Mouse (Mus musculus) limb, embryonic 11.5 days (tissue): ENCODE measurements around the gene Tmem94. TPM values are rescaled to one million over a fixed set of nuclear protein-coding genes. Genes with fewer than 3 reads are reported as not detected.

Experiments
- ATAC-seq: fragments of 200-750 bp; cut with Nextera tagmentation; 2 replicates; pipeline ENCODE4 v1.8.0; 2017; ENCODE audit warnings: low read depth; ENCODE audit not compliant: insufficient number of reproducible peaks, low FRiP score, low TSS enrichment
- DNase-seq: peaks from one replicate; pipeline ENCODE4 v3.0.0-alpha.2; 2015; ENCODE audit warnings: low spot score
- H3K27ac ChIP-seq: fragments of 300-500 bp; sonication (generic); replicated peaks from 2 replicates; pipeline ENCODE4 v1.5.1; 2014; ENCODE audit warnings: low read depth, mild to moderate bottlenecking, low read length
- H3K27me3 ChIP-seq: fragments of 300-500 bp; sonication (generic); 2 replicates; pipeline ENCODE4 v1.6.1; 2014; ENCODE audit warnings: mild to moderate bottlenecking, low read length, mixed read lengths; ENCODE audit not compliant: control insufficient read depth, insufficient read depth
- H3K36me3 ChIP-seq: fragments of 300-500 bp; sonication (generic); 2 replicates; pipeline ENCODE4 v1.6.1; 2014; ENCODE audit warnings: mild to moderate bottlenecking, low read length, moderate library complexity, mixed read lengths; ENCODE audit not compliant: control insufficient read depth, insufficient read depth
- H3K4me1 ChIP-seq: fragments of 300-500 bp; sonication (generic); 2 replicates; pipeline ENCODE4 v1.6.1; 2014; ENCODE audit warnings: low read length, mixed read lengths; ENCODE audit not compliant: control insufficient read depth, insufficient read depth
- H3K4me2 ChIP-seq: fragments of 300-500 bp; sonication (generic); 2 replicates; pipeline ENCODE4 v1.6.1; 2014; ENCODE audit warnings: low read depth, mild to moderate bottlenecking, moderate library complexity; ENCODE audit not compliant: severe bottlenecking
- H3K4me3 ChIP-seq: fragments of 300-500 bp; sonication (generic); 2 replicates; pipeline ENCODE4 v1.5.1; 2014; ENCODE audit warnings: low read depth, low read length
- H3K9ac ChIP-seq: fragments of 300-500 bp; sonication (generic); 2 replicates; pipeline ENCODE4 v1.6.1; 2014; ENCODE audit warnings: mild to moderate bottlenecking, low read length
- H3K9me3 ChIP-seq: fragments of 300-500 bp; sonication (generic); 2 replicates; pipeline ENCODE4 v1.6.1; 2016; ENCODE audit warnings: low read length; ENCODE audit not compliant: control insufficient read depth
- WGBS: fragments of 180-500 bp; shearing (Covaris S2); extraction: QIAGEN DNeasy Blood & Tissue Kit; methylation state at CpG from one replicate; pipeline ENCODE4 v1.1.7; 2014; 5-methylcytosine and 5-hydroxymethylcytosine counted together
- polyA plus RNA-seq: library from polyadenylated mRNA; unstranded; fragments of >200 nt; fragmentation: Nextera tagmentation; extraction: Ambion mirVana; gene quantifications from 2 replicates; pipeline ENCODE4 v1.2.1, GENCODE M21; 2014

Tmem94 gene
- polyA plus RNA-seq, 1 experiment from 2014 or later, result 17.4 TPM

DNA sequence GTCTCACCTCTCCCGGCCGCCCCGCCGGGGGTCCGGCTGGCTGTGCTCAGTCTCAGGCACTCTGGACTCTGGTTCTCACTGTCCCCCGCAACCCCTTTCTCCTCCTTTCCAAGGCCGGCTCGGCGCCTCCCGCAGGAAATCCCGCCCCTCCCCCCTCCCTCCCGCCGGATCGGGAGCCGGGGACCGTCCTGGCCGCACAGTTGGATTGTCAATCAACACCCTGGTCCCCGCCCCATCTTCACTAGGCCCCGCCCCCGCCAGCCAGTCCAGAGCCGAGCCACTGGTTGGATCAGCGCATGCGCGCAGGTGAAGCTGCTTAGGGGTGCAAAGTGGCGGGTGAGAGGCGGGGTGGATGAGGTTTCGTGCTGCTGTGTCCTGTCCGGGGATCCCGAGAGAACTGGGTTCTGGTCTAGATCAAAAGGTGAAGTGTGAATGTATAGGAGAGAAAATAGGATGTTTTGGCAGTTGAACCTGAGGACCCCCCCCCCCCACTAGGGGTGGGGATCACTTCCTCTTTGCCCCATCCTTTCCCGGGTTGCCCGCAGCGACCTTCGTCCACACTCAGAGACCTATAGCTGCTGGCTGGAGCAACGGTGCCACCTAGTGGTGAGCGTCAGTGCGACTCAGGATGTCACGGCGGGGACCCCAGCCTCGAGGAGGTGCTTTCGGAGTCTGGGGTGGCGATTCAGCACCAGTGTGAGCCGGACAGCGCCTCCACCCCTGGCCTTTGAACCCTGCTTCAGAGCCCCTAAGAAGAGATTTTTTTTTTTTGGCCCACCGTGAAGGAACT is 48.5 kb downstream of the Tmem94 start, which contains the start of gene Caskin2:
TSS of gene Caskin2 (minus strand) at position 133 of the 790 bp plus-strand sequence.
- Histone ChIP-seq H3K9me3 (no peaks in the 10 kb centered on the region), H3K4me3 (peak within 1 kb of the TSS; percentile 96), H3K4me2 (peak within 1 kb of the TSS; percentile 92), H3K27ac (peak within 1 kb of the TSS; percentile 56; the same call in 1 of the 2 replicates), H3K36me3 (peaks cover 5% of the 10 kb centered on the region; the same call in 1 of the 2 replicates), H3K9ac (peak within 1 kb of the TSS; percentile 75), H3K4me1 (peaks cover 24% of the 10 kb centered on the region), H3K27me3 (no peaks in the 10 kb centered on the region)
- peak; percentile 91 for ATAC-seq
- WGBS, result under 1% methylated on average over 41 of the region's 44 CpGs
- peak; percentile 99 for DNase-seq

DNA sequence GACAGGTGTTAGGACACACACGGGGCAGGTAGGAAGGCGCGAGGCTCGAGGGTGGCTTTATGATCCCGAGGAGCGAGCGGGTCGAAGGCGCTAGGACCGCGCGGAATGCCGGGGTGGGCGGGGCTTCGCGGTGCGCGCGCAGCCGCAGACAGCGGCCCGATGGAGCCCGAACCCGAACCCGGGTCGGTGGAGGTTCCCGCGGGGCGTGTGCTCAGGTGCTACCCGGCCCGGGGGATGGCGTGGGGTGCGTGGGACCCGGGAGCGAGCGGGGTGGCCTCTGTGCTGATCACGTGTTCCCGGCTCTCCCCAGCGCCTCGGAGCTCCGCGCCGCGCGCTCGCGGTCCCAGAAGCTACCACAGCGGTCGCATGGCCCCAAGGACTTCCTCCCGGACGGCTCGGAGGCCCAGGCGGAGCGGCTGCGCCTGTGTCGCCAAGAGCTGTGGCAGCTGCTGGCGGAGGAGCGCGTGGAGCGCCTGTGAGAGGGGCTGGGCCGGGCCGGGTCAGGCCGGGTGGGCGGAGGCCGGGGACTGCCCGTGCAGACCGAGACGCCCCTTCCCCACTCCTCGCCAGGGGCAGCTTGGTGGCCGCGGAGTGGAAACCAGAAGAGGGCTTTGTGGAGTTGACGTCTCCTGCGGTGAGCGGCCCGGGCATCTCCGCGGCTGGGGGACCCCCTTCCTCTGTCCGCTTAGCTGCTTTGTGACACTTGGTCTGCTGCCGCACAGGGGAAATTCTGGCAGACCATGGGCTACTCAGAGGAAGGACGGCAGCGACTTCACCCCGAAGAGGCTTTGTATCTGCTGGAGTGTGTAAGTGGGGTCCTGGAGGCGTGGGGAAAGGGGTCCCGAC is 49.6 kb downstream of the Tmem94 start, which contains the start of gene Tsen54:
TSS of gene Tsen54 (plus strand) at position 120 of the 846 bp plus-strand sequence.
- H3K9me3 ChIP-seq, result no peaks in the 10 kb centered on the region
- H3K27ac ChIP-seq, result peak within 1 kb of the TSS; percentile 61; the same call in 1 of the 2 replicates
- H3K27me3 ChIP-seq, result no peaks in the 10 kb centered on the region
- peak within 1 kb of the TSS; percentile 77 for H3K9ac ChIP-seq
- H3K36me3 ChIP-seq, result peaks cover 5% of the 10 kb centered on the region; the same call in 1 of the 2 replicates
- WGBS, result under 1% methylated on average over 78 of the region's 84 CpGs
- H3K4me3 ChIP-seq, result peak within 1 kb of the TSS; percentile 96
- ATAC-seq, result peak; percentile 37
- peak; percentile 90 for DNase-seq
- peak within 1 kb of the TSS; percentile 92 for H3K4me2 ChIP-seq
- peaks cover 18% of the 10 kb centered on the region for H3K4me1 ChIP-seq

- peaks cover 3% of the 10 kb centered on the region; the same call in 1 of the 2 replicates for H3K36me3 ChIP-seq
- no peak overlapping the region for H3K9ac ChIP-seq
- DNase-seq, result no peak
- no peak for ATAC-seq
- 95% methylated on average over 5 of the region's 5 CpGs for WGBS
- peaks cover 11% of the 10 kb centered on the region for H3K4me1 ChIP-seq
- H3K4me2 ChIP-seq, result no peak overlapping the region
- no peak overlapping the region for H3K27ac ChIP-seq
- no peaks in the 10 kb centered on the region for H3K27me3 ChIP-seq
- no peaks in the 10 kb centered on the region for H3K9me3 ChIP-seq
- H3K4me3 ChIP-seq, result no peak overlapping the region
These were observed 52.1 kb downstream of the Tmem94 start for GRCm38 (mm10) chr11:115817331-115817730.

DNA sequence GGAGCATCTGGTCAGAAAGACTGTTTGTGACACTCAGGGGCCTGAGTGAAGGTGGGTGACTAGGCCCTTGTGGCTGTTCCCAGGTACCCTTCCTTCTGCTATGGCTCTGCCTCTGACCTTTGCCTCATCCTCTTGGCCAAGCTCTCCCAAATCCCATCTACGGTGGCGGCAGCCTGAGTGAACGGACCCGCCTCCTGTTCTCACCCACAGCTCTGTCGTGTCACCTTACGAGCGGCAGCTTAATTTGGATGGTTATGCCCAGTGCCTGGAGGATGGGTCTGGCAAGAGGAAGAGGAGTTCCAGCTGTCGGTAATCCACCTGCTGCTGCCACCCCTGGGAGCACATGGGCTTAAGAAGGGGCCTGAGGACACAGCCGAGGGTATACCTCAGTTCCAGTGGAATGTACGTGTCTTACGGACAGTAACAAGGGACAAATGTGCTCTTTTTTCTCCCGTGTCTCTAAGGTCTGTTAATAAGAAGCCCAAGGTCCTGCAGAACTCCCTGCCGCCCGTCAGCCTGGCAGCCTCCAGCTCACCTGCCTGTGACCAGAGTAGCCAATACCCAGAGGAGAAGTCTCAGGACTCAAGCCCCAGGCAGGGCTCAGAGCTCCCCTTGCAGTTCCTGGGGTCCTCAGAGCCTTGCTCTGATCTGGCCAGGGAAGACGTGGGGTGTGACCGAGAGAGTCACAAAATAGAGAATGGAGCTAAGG is 54.8 kb downstream of the Tmem94 start:
- Histone ChIP-seq H3K36me3 (peaks cover 6% of the 10 kb centered on the region; the same call in 1 of the 2 replicates), H3K9ac (no peak overlapping the region), H3K4me2 (no peak overlapping the region), H3K9me3 (no peaks in the 10 kb centered on the region), H3K4me3 (no peak overlapping the region), H3K4me1 (peaks cover 6% of the 10 kb centered on the region; the same call in 1 of the 2 replicates), H3K27ac (no peak overlapping the region), H3K27me3 (peaks cover 3% of the 10 kb centered on the region; the same call in 1 of the 2 replicates)
- ATAC-seq (no peak), DNase-seq (no peak)
- 83% methylated on average over 16 of the region's 16 CpGs for WGBS

DNA sequence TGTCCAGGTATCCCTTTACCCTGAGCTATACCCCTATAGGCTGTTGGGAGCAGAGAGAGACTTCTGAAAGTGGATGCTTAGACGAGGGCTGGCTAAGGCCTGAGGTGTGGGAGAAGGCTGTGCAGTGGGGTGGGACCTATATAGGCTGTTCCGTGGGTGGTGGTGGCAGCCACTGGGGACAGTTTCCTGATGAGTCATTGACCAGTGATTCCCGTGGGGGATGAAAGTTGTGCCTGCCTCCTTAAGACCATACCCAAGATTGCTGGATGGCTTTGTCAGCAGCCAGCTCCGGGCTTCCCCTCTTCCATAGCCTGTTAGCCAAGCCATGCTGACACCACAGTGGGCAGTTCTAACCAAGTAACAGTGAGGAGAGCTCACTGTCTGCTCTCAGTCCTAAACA is 55.8 kb downstream of the Tmem94 start:
- WGBS, result 93% methylated on average over 4 of the region's 4 CpGs
- Histone ChIP-seq H3K27me3 (peaks cover 3% of the 10 kb centered on the region; the same call in 1 of the 2 replicates), H3K36me3 (peaks cover 6% of the 10 kb centered on the region; the same call in 1 of the 2 replicates), H3K4me1 (no peaks in the 10 kb centered on the region), H3K9ac (no peak overlapping the region), H3K4me3 (no peak overlapping the region), H3K4me2 (no peak overlapping the region), H3K27ac (no peak overlapping the region), H3K9me3 (no peaks in the 10 kb centered on the region)
- ATAC-seq (no peak), DNase-seq (no peak)

GRCm38 (mm10) chr11:115823774-115824740 is 58.8 kb downstream of the Tmem94 start, which contains the start of gene Llgl2:
TSS of gene Llgl2 (plus strand) at chr11:115824049.
- peak; percentile 88 for DNase-seq
- Histone ChIP-seq H3K27me3 (peaks cover 3% of the 10 kb centered on the region; the same call in 1 of the 2 replicates), H3K36me3 (peaks cover 6% of the 10 kb centered on the region; the same call in 1 of the 2 replicates), H3K4me3 (peak within 1 kb of the TSS; percentile 64), H3K27ac (no peak within 1 kb of the TSS), H3K9ac (peak within 1 kb of the TSS; percentile 55), H3K4me1 (no peaks in the 10 kb centered on the region), H3K4me2 (peak within 1 kb of the TSS; percentile 97), H3K9me3 (no peaks in the 10 kb centered on the region)
- peak; percentile 90 for ATAC-seq
- WGBS, result under 1% methylated on average over 87 of the region's 87 CpGs

DNA sequence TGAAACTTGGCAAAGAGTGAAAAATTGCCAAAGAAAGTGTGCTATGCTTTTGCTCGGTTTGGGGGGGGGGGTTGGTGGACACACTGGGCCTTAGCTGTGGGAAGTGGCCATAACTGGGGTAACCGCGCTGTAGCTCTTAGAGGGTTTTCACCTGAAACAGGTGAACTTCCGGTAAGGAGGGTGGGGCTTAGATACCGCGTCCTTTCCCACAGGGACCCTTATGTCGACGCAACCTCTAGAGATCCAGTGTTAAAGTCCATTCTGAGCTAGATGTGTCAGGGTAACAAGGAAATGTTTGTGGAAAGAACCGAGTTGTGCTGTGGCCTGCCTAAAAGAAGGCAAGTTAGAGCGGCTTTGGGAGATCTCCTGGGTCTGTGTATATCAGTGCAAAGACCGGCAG is 59.6 kb downstream of the Tmem94 start:
- no peak for ATAC-seq
- Histone ChIP-seq H3K4me1 (no peaks in the 10 kb centered on the region), H3K4me3 (peak overlapping the region; percentile 64), H3K4me2 (peak overlapping the region; percentile 97), H3K27ac (no peak overlapping the region), H3K27me3 (peaks cover 3% of the 10 kb centered on the region; the same call in 1 of the 2 replicates), H3K36me3 (peaks cover 6% of the 10 kb centered on the region; the same call in 1 of the 2 replicates), H3K9me3 (no peaks in the 10 kb centered on the region), H3K9ac (no peak overlapping the region)
- WGBS, result 19% methylated on average over 11 of the region's 11 CpGs
- DNase-seq, result no peak
